ENCODE assay signal across 8 mouse cellular contexts in the genomic region with DNA sequence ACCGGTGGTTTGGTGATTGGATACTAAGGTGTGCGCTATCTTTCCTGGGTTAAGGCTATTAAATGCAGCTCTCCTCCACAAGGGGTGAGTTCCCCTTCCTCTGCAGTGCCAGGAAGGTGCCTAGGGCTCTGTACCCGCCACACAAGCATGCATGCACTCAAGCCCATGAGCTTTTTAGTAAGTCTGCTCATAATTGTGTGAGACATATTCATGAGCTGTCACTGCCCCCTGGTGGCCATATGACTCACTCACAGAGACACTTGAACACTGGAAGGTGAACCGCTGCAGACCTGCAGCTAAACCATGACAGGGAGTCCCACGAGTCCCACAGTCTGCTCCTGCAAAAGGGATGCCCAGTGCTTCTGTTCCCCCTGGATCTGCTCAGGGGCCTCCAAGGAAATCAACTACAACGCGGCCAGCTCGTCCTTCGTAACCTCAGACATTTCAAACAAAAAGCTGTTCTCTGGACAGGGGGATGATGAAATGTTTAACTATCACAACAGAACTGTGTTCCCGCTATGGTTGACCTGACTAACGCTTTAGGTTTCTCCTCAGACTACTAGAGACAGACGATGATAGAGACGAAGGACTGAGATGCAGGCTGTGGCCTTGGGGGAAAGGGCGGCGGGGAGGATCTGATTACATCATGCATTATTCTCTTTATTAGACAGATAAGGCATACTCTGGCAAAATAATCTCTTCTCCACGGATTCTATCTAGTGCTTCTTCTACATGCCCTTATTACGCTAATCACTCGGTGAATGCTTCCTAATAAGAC. TPM values are rescaled to one million over a fixed set of nuclear protein-coding genes. Genes with fewer than 3 reads are reported as not detected.
DNase-seq lines count a peak whose midpoint lies in the region; ATAC-seq and TF ChIP-seq lines count a peak whose summit lies in the region.

No protein-coding gene starts in this region.

- H3K27ac ChIP-seq in MEL (ENCODE audit: control insufficient read depth, low read depth, low read length), result no peak overlapping the region
- H3K27ac ChIP-seq in forebrain, embryonic 15.5 days (replicated peaks), result no peak overlapping the region
- H3K27ac ChIP-seq in hindbrain, embryonic 10.5 days, result no peak overlapping the region
- H3K27ac ChIP-seq in lung, embryonic 16.5 days (ENCODE audit: low read length), result no peak overlapping the region

- H3K4me2 ChIP-seq in forebrain, embryonic 15.5 days (replicated peaks), result no peak overlapping the region
- no peak overlapping the region for H3K4me2 ChIP-seq in lung, embryonic 16.5 days (ENCODE audit: low read depth, low read length)

- TF ChIP-seq POLR2A in MEL (IDR thresholded peaks at IDR 0.05; ENCODE audit: control insufficient read depth in 1 of 2, insufficient read depth in 1 of 2, low read depth in 1 of 2, low read length in 2 of 2, poor library complexity in 1 of 2), result no peak

- 69% methylated on average over 18 of the region's 18 CpGs for WGBS in forebrain, embryonic 15.5 days
- 70% methylated on average over 18 of the region's 18 CpGs for WGBS in hindbrain, embryonic 10.5 days
- 49% methylated on average over 18 of the region's 18 CpGs for WGBS in lung, embryonic 16.5 days

- no peak for TF ChIP-seq EP300 in MEL (IDR thresholded peaks at IDR 0.05; ENCODE audit: low read depth in 1 of 2, low read length in 2 of 2)

- H3K9me3 ChIP-seq in MEL (replicated peaks; ENCODE audit: insufficient read depth, low read length), result no peaks in the 10 kb centered on the region
- no peaks in the 10 kb centered on the region for H3K9me3 ChIP-seq in forebrain, embryonic 15.5 days
- no peaks in the 10 kb centered on the region for H3K9me3 ChIP-seq in hindbrain, embryonic 10.5 days
- H3K9me3 ChIP-seq in lung, embryonic 16.5 days (ENCODE audit: control insufficient read depth, low read length), result no peaks in the 10 kb centered on the region

- no peaks in the 10 kb centered on the region for H3K27me3 ChIP-seq in MEL (ENCODE audit: control insufficient read depth in 1 of 2, insufficient read depth in 2 of 2, low read length in 2 of 2)
- no peaks in the 10 kb centered on the region for H3K27me3 ChIP-seq in forebrain, embryonic 15.5 days
- H3K27me3 ChIP-seq in hindbrain, embryonic 10.5 days (ENCODE audit: insufficient read depth, poor library complexity, severe bottlenecking), result no peaks in the 10 kb centered on the region
- no peaks in the 10 kb centered on the region for H3K27me3 ChIP-seq in lung, embryonic 16.5 days (ENCODE audit: control insufficient read depth, insufficient read depth, low read depth, low read length)

- H3K36me3 ChIP-seq in MEL (ENCODE audit: control insufficient read depth in 1 of 2, insufficient read depth in 2 of 2, low read length in 2 of 2), result peaks cover 0 to 12% of the 10 kb centered on the region in 2 experiments; a peak in 2 of 4 replicates
- no peaks in the 10 kb centered on the region for H3K36me3 ChIP-seq in forebrain, embryonic 15.5 days
- H3K36me3 ChIP-seq in hindbrain, embryonic 10.5 days, result peaks cover 72% of the 10 kb centered on the region
- H3K36me3 ChIP-seq in lung, embryonic 16.5 days (ENCODE audit: control insufficient read depth, insufficient read depth, low read length), result no peaks in the 10 kb centered on the region; the same call in 1 of the 2 replicates

- peak; percentile 86 for TF ChIP-seq RAD21 in MEL (IDR thresholded peaks at IDR 0.05; ENCODE audit: low read depth, low read length)

- H3K4me1 ChIP-seq in MEL (ENCODE audit: control insufficient read depth in 1 of 2, insufficient read depth in 2 of 2, low read length in 2 of 2), result no peaks in the 10 kb centered on the region
- no peaks in the 10 kb centered on the region for H3K4me1 ChIP-seq in forebrain, embryonic 15.5 days
- peaks cover 7% of the 10 kb centered on the region; the same call in 1 of the 2 replicates for H3K4me1 ChIP-seq in hindbrain, embryonic 10.5 days (replicated peaks)
- H3K4me1 ChIP-seq in lung, embryonic 16.5 days (replicated peaks; ENCODE audit: control insufficient read depth, insufficient read depth, low read length), result no peaks in the 10 kb centered on the region

- peak; percentile 90 for DNase-seq in MEL (ENCODE audit: low read depth, low spot score)
- DNase-seq in cerebellum, adult 11-12 months, result peak; percentile 55
- DNase-seq in hindbrain, embryonic 10.5 days (ENCODE audit: low spot score), result peak; percentile 81
- peak; percentile 77 to 91 for DNase-seq in layer of hippocampus, adult 8-10 months (ENCODE audit: low spot score in 2 of 2)
- DNase-seq in retina, adult 2 months (ENCODE audit: low read depth, low spot score), result peak; percentile 56
- DNase-seq in thymus, postnatal 14 days, result peak; percentile 73

- H3K9ac ChIP-seq in MEL (ENCODE audit: control insufficient read depth, low read depth, low read length, poor library complexity, severe bottlenecking), result no peak overlapping the region
- H3K9ac ChIP-seq in forebrain, embryonic 15.5 days (replicated peaks), result no peak overlapping the region
- no peak overlapping the region for H3K9ac ChIP-seq in lung, embryonic 16.5 days (ENCODE audit: low read length)

- no peak overlapping the region for H3K4me3 ChIP-seq in MEL (ENCODE audit: control insufficient read depth in 1 of 2, insufficient read depth in 1 of 2, low read depth in 2 of 2, low read length in 2 of 2)
- H3K4me3 ChIP-seq in forebrain, embryonic 15.5 days, result no peak overlapping the region
- no peak overlapping the region for H3K4me3 ChIP-seq in hindbrain, embryonic 10.5 days
- no peak overlapping the region for H3K4me3 ChIP-seq in lung, embryonic 16.5 days (ENCODE audit: low read length)

- ATAC-seq in forebrain, embryonic 15.5 days (replicated peaks), result peak; percentile 93
- ATAC-seq in lung, embryonic 16.5 days (ENCODE audit: low read depth), result peak; percentile 72

- no peaks in the 10 kb centered on the region for H3K79me2 ChIP-seq in MEL (ENCODE audit: control insufficient read depth, insufficient read depth, low read length, poor library complexity)

- peak; percentile 92 to 98 (median 94) for TF ChIP-seq CTCF in MEL (IDR thresholded peaks at IDR 0.05 in 2 of 3, conservative IDR thresholded peaks at IDR 0.05 in 1 of 3; ENCODE audit: control insufficient read depth in 1 of 3, insufficient read depth in 1 of 3, low read depth in 2 of 3, low read length in 3 of 3, poor library complexity in 1 of 3, severe bottlenecking in 1 of 3)

TF ChIP-seq in MEL, 35 proteins besides CTCF, POLR2A, EP300 and RAD21:
- TF ChIP-seq TBP (IDR thresholded peaks at IDR 0.05; ENCODE audit: low read depth, low read length), result no peak
- no peak for TF ChIP-seq ZKSCAN1 (IDR thresholded peaks at IDR 0.05; ENCODE audit: low read depth, low read length)
- TF ChIP-seq E2F4 (IDR thresholded peaks at IDR 0.05; ENCODE audit: borderline replicate concordance, low read depth, low read length), result no peak
- TF ChIP-seq TAL1 (IDR thresholded peaks at IDR 0.05; ENCODE audit: low read length), result no peak
- TF ChIP-seq ZC3H11A (IDR thresholded peaks at IDR 0.05; ENCODE audit: low read depth, low read length), result peak; percentile 78
- peak; percentile 85 for TF ChIP-seq SMC3 (IDR thresholded peaks at IDR 0.05; ENCODE audit: low read depth, low read length)
- no peak for TF ChIP-seq GATA1 (IDR thresholded peaks at IDR 0.05; ENCODE audit: low read depth, low read length)
- 0 out of 2 replicates have a peak, but pooled peaks have one; percentile 13 for TF ChIP-seq JUND (IDR thresholded peaks at IDR 0.05; ENCODE audit: low read depth, low read length)
- TF ChIP-seq MYB (IDR thresholded peaks at IDR 0.05; ENCODE audit: low read depth, low read length), result no peak
- no peak for TF ChIP-seq MEF2A (IDR thresholded peaks at IDR 0.05; ENCODE audit: extremely low read depth, insufficient replicate concordance, low read depth, low read length, poor library complexity, severe bottlenecking)
TF ChIP-seq in MEL: peak in this region for 3.

RNA-seq across cellular contexts. Expression of gene Chd1l, which starts 24.4 kb away (rescaled TPM):
- 54.5 and 59.1 TPM in 2 replicates for total RNA-seq in MEL (2012; rRNA removed)
- 10 to 100 TPM in 1 of 2 experiments, not detected in 1; 70.5 TPM for polyA plus RNA-seq in MEL (2012; ENCODE audit: insufficient read depth in 1 of 2, insufficient read length in 2 of 2, low read depth in 1 of 2, low replicate concordance in 2 of 2, missing spikeins in 1 of 2)
- polyA plus RNA-seq in forebrain, embryonic 15.5 days (2015; fragmentation: Nextera tagmentation; extraction: Ambion mirVana), result 6.8 and 8.5 TPM in 2 replicates
- 17.5 and 21.5 TPM in 2 replicates for polyA plus RNA-seq in hindbrain, embryonic 10.5 days (2016; fragmentation: Nextera tagmentation; extraction: Ambion mirVana)
- total RNA-seq in layer of hippocampus, adult 8-10 months (2022), result 10 to 100 TPM in 2 of 4 experiments, 1 to 10 TPM in 2; 9.4 to 12.2 (median 10.5) TPM
- polyA plus RNA-seq in lung, embryonic 16.5 days (2015; fragmentation: Nextera tagmentation; extraction: Ambion mirVana), result 16.5 and 17.9 TPM in 2 replicates

RNA-seq across cellular contexts. Expression of gene Fmo5, which starts 43.0 kb away (rescaled TPM):
- 0.12 and 0.16 TPM in 2 replicates for total RNA-seq in MEL (2012; rRNA removed)
- under 1 TPM in 1 of 2 experiments, not detected in 1; 0.39 TPM for polyA plus RNA-seq in MEL (2012; ENCODE audit: insufficient read depth in 1 of 2, insufficient read length in 2 of 2, low read depth in 1 of 2, low replicate concordance in 2 of 2, missing spikeins in 1 of 2)
- 0.66 and 1.0 TPM in 2 replicates for polyA plus RNA-seq in forebrain, embryonic 15.5 days (2015; fragmentation: Nextera tagmentation; extraction: Ambion mirVana)
- polyA plus RNA-seq in hindbrain, embryonic 10.5 days (2016; fragmentation: Nextera tagmentation; extraction: Ambion mirVana), result 0.50 and 0.76 TPM in 2 replicates
- 1 to 10 TPM; 4.2 to 6.9 (median 5.8) TPM for total RNA-seq in layer of hippocampus, adult 8-10 months (2022)
- 3.9 and 5.3 TPM in 2 replicates for polyA plus RNA-seq in lung, embryonic 16.5 days (2015; fragmentation: Nextera tagmentation; extraction: Ambion mirVana)
